In genomic region chr17:70498256-70498655, GRCm38 (mm10) we compare ENCODE assay signal across 22 mouse cellular contexts.
"Had no signal": no experiment of that assay in that cellular context is flagged by ENCODE, and none has a peak within 500 bp of the region (broad histone marks: within the 10 kb centered on the region; RNA-seq: fewer than 3 reads in every experiment).

No protein-coding gene starts in this region.

- H3K4me3 ChIP-seq: kidney, embryonic 15.5 days; limb, embryonic 10.5 days; limb, embryonic 13.5 days; liver, embryonic 12.5 days; liver, embryonic 15.5 days; lung, embryonic 15.5 days; midbrain, embryonic 12.5 days; midbrain, embryonic 15.5 days; myocyte; neural tube, embryonic 13.5 days had no signal

- H3K27me3 ChIP-seq: kidney, embryonic 15.5 days; limb, embryonic 13.5 days; liver, embryonic 12.5 days; liver, embryonic 15.5 days; lung, embryonic 15.5 days; midbrain, embryonic 12.5 days; midbrain, embryonic 15.5 days; neural tube, embryonic 13.5 days had no signal

- H3K9me3 ChIP-seq: kidney, embryonic 15.5 days; limb, embryonic 10.5 days; limb, embryonic 13.5 days; liver, embryonic 12.5 days; liver, embryonic 15.5 days; lung, embryonic 15.5 days; midbrain, embryonic 12.5 days; midbrain, embryonic 15.5 days; neural tube, embryonic 13.5 days had no signal

- H3K36me3 ChIP-seq: kidney, embryonic 15.5 days; limb, embryonic 10.5 days; limb, embryonic 13.5 days; liver, embryonic 12.5 days; liver, embryonic 15.5 days; lung, embryonic 15.5 days; midbrain, embryonic 12.5 days; midbrain, embryonic 15.5 days; neural tube, embryonic 13.5 days had no signal

- H3K4me2 ChIP-seq: kidney, embryonic 15.5 days; limb, embryonic 13.5 days; liver, embryonic 12.5 days; liver, embryonic 15.5 days; lung, embryonic 15.5 days; midbrain, embryonic 12.5 days; midbrain, embryonic 15.5 days; neural tube, embryonic 13.5 days had no signal

- DNase-seq: kidney, adult 8-10 months; kidney, postnatal 10 days; kidney, postnatal 36 days; liver; lung, adult 18-20 months; lung, postnatal 10 days; lung, postnatal 4 days; retina, postnatal 1 day; right cerebral cortex, postnatal 25 days; thymus, adult 18-20 months; thymus, postnatal 14 days; thymus, postnatal 4 days had no signal

- ATAC-seq: liver, embryonic 12.5 days; midbrain, embryonic 15.5 days had no signal

- H3K4me1 ChIP-seq: kidney, embryonic 15.5 days; limb, embryonic 10.5 days; limb, embryonic 13.5 days; liver, embryonic 12.5 days; liver, embryonic 15.5 days; lung, embryonic 15.5 days; midbrain, embryonic 12.5 days; midbrain, embryonic 15.5 days; neural tube, embryonic 13.5 days had no signal

- H3K27ac ChIP-seq: kidney, embryonic 15.5 days; limb, embryonic 10.5 days; limb, embryonic 13.5 days; liver, embryonic 12.5 days; liver, embryonic 15.5 days; lung, embryonic 15.5 days; midbrain, embryonic 12.5 days; midbrain, embryonic 15.5 days; neural tube, embryonic 13.5 days had no signal

- H3K9ac ChIP-seq: kidney, embryonic 15.5 days; limb, embryonic 13.5 days; liver, embryonic 12.5 days; liver, embryonic 15.5 days; lung, embryonic 15.5 days; midbrain, embryonic 12.5 days; midbrain, embryonic 15.5 days; neural tube, embryonic 13.5 days had no signal
